Comparison of ENCODE assay signal across 9 mouse cellular contexts in genomic region chr11:79965896-79966295, GRCm38 (mm10). TPM values are rescaled to one million over a fixed set of nuclear protein-coding genes. Genes with fewer than 3 reads are reported as not detected.
DNase-seq lines count a peak whose midpoint lies in the region; ATAC-seq lines count a peak whose summit lies in the region.
"Had no signal": no experiment of that assay in that cellular context is flagged by ENCODE, and none has a peak within 500 bp of the region (broad histone marks: within the 10 kb centered on the region; RNA-seq: fewer than 3 reads in every experiment).

No protein-coding gene starts in this region.

- no peaks in the 10 kb centered on the region for H3K36me3 ChIP-seq in heart, embryonic 11.5 days (ENCODE audit: control insufficient read depth, insufficient read depth, low read length)
- H3K36me3 ChIP-seq: G1E had no signal

- H3K27me3 ChIP-seq in heart, embryonic 11.5 days (ENCODE audit: control insufficient read depth, insufficient read depth, low read length): no peaks in the 10 kb centered on the region

- no peak for ATAC-seq in heart, embryonic 11.5 days (replicated peaks; ENCODE audit: insufficient number of reproducible peaks, low FRiP score, low TSS enrichment)
- no peak for ATAC-seq in activated CD4-positive, CD25-positive, alpha-beta regulatory T cell, adult 4 months

- peaks cover 3% of the 10 kb centered on the region; the same call in 1 of the 2 replicates for H3K4me1 ChIP-seq in heart, embryonic 11.5 days (ENCODE audit: control insufficient read depth, insufficient read depth, low read length)

- 73% methylated on average over 8 of the region's 8 CpGs for WGBS in heart, embryonic 11.5 days (ENCODE audit: insufficient replicate concordance)

- H3K4me2 ChIP-seq in heart, embryonic 11.5 days: no peak overlapping the region

- H3K9ac ChIP-seq in heart, embryonic 11.5 days (ENCODE audit: low read depth, low read length): no peak overlapping the region

- H3K27ac ChIP-seq in heart, embryonic 11.5 days (ENCODE audit: low read depth, low read length): no peak overlapping the region

- peak; percentile 40 to 47 for DNase-seq in heart, adult 18-20 months
- DNase-seq in urinary bladder, postnatal 25 days (ENCODE audit: low spot score): peak; percentile 13
- no peak for DNase-seq in urinary bladder, postnatal 10 days (ENCODE audit: low spot score)
- DNase-seq in layer of hippocampus, adult 8-10 months (ENCODE audit: low spot score in 2 of 2): peak; percentile 39 to 55
- DNase-seq in neural tube, embryonic 10.5 days (ENCODE audit: extremely low spot score, low spot score): no peak
- no peak for DNase-seq in spleen, postnatal 14 days (ENCODE audit: low spot score in 2 of 2)

- H3K4me3 ChIP-seq in heart, embryonic 11.5 days (ENCODE audit: low read depth, low read length): no peak overlapping the region

- H3K9me3 ChIP-seq in heart, embryonic 11.5 days (replicated peaks; ENCODE audit: control insufficient read depth, low read length): no peaks in the 10 kb centered on the region
- H3K9me3 ChIP-seq: G1E had no signal

RNA-seq across cellular contexts. Expression of gene Utp6, which starts 3.7 kb away (rescaled TPM):
- 10 to 100 TPM; 25.1 to 28.0 TPM for total RNA-seq in heart, adult 18-20 months (2021)
- polyA plus RNA-seq in heart, embryonic 11.5 days (2014; fragmentation: Nextera tagmentation; extraction: Ambion mirVana): 47.3 and 52.8 TPM in 2 replicates
- total RNA-seq in layer of hippocampus, adult 8-10 months (2022): 10 to 100 TPM; 25.7 to 35.9 (median 28.6) TPM
- 10 to 100 TPM; 37.9 to 38.9 TPM for polyA plus RNA-seq in activated CD4-positive, CD25-positive, alpha-beta regulatory T cell, adult 4 months (2017; shearing (Covaris generic))

RNA-seq across cellular contexts. Expression of gene Suz12, which starts 27.0 kb away (rescaled TPM):
- 10 to 100 TPM; 28.2 to 28.8 TPM for total RNA-seq in heart, adult 18-20 months (2021)
- polyA plus RNA-seq in heart, embryonic 11.5 days (2014; fragmentation: Nextera tagmentation; extraction: Ambion mirVana): 16.9 and 22.0 TPM in 2 replicates
- total RNA-seq in layer of hippocampus, adult 8-10 months (2022): 10 to 100 TPM; 35.1 to 45.0 (median 42.2) TPM
- 10 to 100 TPM; 31.1 to 45.8 TPM for polyA plus RNA-seq in activated CD4-positive, CD25-positive, alpha-beta regulatory T cell, adult 4 months (2017; shearing (Covaris generic))

Comparison
In these comparisons a context has a peak if more than half of its experiments do, and no peak if none do; other contexts are left out.
1. DNase-seq: peak in heart, adult 18-20 months (2 of 2), urinary bladder, postnatal 25 days (single experiment) and layer of hippocampus, adult 8-10 months (2 of 2); none in urinary bladder, postnatal 10 days (single experiment), neural tube, embryonic 10.5 days (single experiment) and spleen, postnatal 14 days (0 of 2).